Mouse (Mus musculus): ENCODE results near the gene Pnkp.

DNA sequence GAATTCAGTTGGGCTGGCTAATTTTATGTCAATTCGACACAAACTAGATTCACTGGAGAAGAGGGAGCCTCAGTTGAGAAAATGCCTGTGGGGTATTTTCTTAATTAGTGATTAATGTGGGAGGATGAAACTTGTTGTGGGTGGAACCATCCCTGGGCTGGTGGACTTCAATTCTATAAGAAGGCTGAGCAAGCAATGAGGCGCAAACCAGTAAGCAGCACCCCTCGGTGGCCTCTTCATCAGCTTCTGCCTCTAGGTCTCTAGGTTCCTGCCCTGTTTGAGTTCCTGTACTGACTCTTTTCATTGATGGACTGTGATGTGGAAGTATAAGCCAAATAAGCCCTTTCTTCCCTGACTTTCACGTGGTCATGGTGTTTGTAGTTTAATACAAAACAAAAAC lies 46.6 kb upstream of the Pnkp start:
- TF ChIP-seq CTCF (conservative IDR thresholded peaks at IDR 0.05; ENCODE audit: insufficient read depth, insufficient read length, low read depth, low read length) (no peak), POLR2A (IDR thresholded peaks at IDR 0.05; ENCODE audit: low read depth, low read length) (no peak)
